Mouse (Mus musculus) erythroid progenitor cell, adult 5-6 weeks (primary cell): ENCODE measurements around the gene Ppp1r9a. TPM values are rescaled to one million over a fixed set of nuclear protein-coding genes. Genes with fewer than 3 reads are reported as not detected.

ENCODE experiments used
- ATAC-seq: replicated peaks from 2 replicates; pipeline ENCODE4 v1.8.0; 2016; ENCODE audit warnings: moderate number of reproducible peaks, mild to moderate bottlenecking, moderate TSS enrichment, inconsistent platforms; ENCODE audit not compliant: poor library complexity, low FRiP score, severe bottlenecking
- total RNA-seq, 2 experiments: library from RNA; stranded (forward) in 1 of 2; stranded (reverse) in 1 of 2; fragments of 150-400 nt in 1 of 2; fragments of 186-747, 209-891 nt in 1 of 2; gene quantifications; 2 replicates each; pipeline versions ENCODE4 v1.2.3 to v1.2.4; 2015 to 2017; ENCODE audit warnings: low replicate concordance in 2 of 2

The Ppp1r9a gene
- total RNA-seq, 2 experiments from 2014 or later = 0.30 to 0.42 TPM

- ATAC-seq = no peak
Measured at GRCm38 (mm10) chr6:4949701-4950100, 47.0 kb downstream of the Ppp1r9a start.

GRCm38 (mm10) chr6:4953028-4953719 is 50.5 kb downstream of the Ppp1r9a start:
- ATAC-seq = no peak

GRCm38 (mm10) chr6:4956651-4957050 is 53.9 kb downstream of the Ppp1r9a start:
- ATAC-seq = no peak

- ATAC-seq = no peak
Measured at GRCm38 (mm10) chr6:4962197-4962596, 59.5 kb downstream of the Ppp1r9a start.

- no peak for ATAC-seq
Measured at GRCm38 (mm10) chr6:4963049-4963448, 60.3 kb downstream of the Ppp1r9a start.

GRCm38 (mm10) chr6:4967236-4967635 is 64.5 kb downstream of the Ppp1r9a start:
- ATAC-seq = no peak

GRCm38 (mm10) chr6:4971229-4971628 is 68.5 kb downstream of the Ppp1r9a start:
- no peak for ATAC-seq

GRCm38 (mm10) chr6:4972808-4973207 is 70.1 kb downstream of the Ppp1r9a start:
- no peak for ATAC-seq

- no peak for ATAC-seq
Measured at GRCm38 (mm10) chr6:4973337-4973736, 70.6 kb downstream of the Ppp1r9a start.

- no peak for ATAC-seq
Measured at GRCm38 (mm10) chr6:4977515-4977914, 74.8 kb downstream of the Ppp1r9a start.

GRCm38 (mm10) chr6:4978249-4978648 is 75.5 kb downstream of the Ppp1r9a start:
- no peak for ATAC-seq

GRCm38 (mm10) chr6:4978897-4979296 is 76.2 kb downstream of the Ppp1r9a start:
- ATAC-seq = no peak

- no peak for ATAC-seq
Measured at GRCm38 (mm10) chr6:4980113-4980512, 77.4 kb downstream of the Ppp1r9a start.

GRCm38 (mm10) chr6:4982686-4983162 is 80.0 kb downstream of the Ppp1r9a start:
- ATAC-seq = no peak

GRCm38 (mm10) chr6:4985668-4986067 is 83.0 kb downstream of the Ppp1r9a start:
- no peak for ATAC-seq

GRCm38 (mm10) chr6:4987084-4987483 is 84.4 kb downstream of the Ppp1r9a start:
- no peak for ATAC-seq

GRCm38 (mm10) chr6:4988688-4989087 is 86.0 kb downstream of the Ppp1r9a start:
- ATAC-seq = no peak

GRCm38 (mm10) chr6:4992308-4992707 is 89.6 kb downstream of the Ppp1r9a start:
- no peak for ATAC-seq

GRCm38 (mm10) chr6:4993600-4994160 is 91.0 kb downstream of the Ppp1r9a start:
- no peak for ATAC-seq

GRCm38 (mm10) chr6:4994161-4994919 is 91.6 kb downstream of the Ppp1r9a start:
- ATAC-seq = no peak

- no peak for ATAC-seq
Measured at GRCm38 (mm10) chr6:4997599-4997998, 94.9 kb downstream of the Ppp1r9a start.
